Mouse (Mus musculus): ENCODE results near the gene Tbx4.

Tbx4 gene

GRCm38 (mm10) chr11:85885665-85886428, at the start of gene Tbx4:
Tbx4 (plus strand) TSS chr11:85886422.
- peak; percentile 10 for DNase-seq (ENCODE audit: low read depth, low spot score)

DNA sequence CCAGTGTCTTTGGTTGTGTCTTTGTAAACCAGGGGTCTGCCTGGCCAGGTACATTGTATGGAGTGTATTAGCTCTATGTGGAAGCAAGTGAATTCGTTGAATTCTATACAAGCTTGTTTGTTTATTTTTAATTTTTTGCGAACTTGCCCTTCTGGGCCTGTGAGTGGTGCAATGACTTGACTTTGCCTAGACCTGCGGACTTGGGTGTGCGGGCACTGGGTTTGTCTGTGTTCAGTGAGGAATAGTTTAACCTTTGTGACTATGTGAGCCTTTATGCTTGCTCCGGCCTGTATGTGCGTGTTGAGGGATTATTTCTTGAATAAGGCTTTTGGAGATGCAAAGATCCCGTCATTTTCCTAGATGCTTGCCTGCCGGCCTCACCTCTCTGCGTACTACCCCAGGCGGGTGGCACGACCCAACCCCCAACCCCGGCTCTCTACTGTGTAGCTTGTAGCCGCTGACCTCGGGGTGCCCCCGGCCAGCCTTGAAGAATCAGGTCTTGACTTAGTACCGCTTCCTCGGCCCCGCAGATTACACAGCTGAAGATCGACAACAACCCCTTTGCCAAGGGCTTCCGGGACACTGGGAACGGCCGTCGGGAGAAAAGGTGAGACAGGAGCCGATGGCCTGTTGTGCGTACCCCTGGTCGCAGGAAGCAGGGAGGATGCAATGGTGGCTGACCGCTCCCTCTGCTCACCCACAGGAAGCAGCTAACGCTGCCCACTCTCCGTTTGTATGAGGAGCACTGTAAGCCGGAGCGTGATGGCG, 49.5 kb upstream of the Tbx4 start:
- DNase-seq (ENCODE audit: low read depth, low spot score), result no peak

- DNase-seq (ENCODE audit: low read depth, low spot score), result no peak
These were observed 49.0 kb upstream of the Tbx4 start for GRCm38 (mm10) chr11:85837291-85837647.

GRCm38 (mm10) chr11:85837648-85838423, 48.4 kb upstream of the Tbx4 start:
- DNase-seq (ENCODE audit: low read depth, low spot score), result peak; percentile 35

GRCm38 (mm10) chr11:85838424-85839257, 47.6 kb upstream of the Tbx4 start:
- peak; percentile 45 for DNase-seq (ENCODE audit: low read depth, low spot score)

DNA sequence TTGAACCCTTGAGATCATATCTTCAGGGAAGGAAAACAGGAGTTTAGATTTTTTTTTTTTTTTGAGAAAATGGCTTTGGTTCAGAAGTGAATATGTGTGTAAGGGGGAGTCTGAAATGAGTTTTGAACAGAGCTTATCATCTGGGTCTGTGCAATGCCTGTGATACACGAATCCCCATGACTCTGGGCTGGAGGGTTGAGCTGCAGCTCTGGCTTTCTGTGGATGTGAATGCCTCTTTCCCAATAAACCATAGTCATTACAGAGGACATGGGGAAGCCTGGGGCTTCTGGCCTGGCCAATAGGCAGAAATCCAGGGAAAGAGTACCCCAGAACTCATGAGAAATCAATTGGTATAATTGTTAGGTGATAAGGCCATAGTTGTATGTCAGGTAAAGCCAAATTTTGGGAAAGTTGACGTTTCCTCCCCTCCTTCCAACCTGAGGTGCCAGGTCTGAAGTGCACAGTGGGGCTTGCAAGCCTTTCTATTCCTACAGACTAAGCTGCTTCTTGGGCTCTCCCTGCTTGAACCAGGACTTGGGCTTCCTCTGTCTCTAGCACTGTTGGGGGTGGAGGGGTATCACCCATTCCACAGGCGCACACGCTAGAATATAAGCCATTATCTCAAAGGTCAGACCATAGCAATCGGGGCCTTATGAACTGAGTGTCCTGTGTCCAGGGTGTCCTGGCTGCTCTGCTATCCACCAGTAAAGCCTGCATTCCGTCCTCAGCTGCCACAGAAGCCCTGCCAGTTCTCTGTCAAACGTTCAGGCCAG, 46.8 kb upstream of the Tbx4 start:
- DNase-seq (ENCODE audit: low read depth, low spot score), result no peak

- no peak for DNase-seq (ENCODE audit: low read depth, low spot score)
These were observed 46.0 kb upstream of the Tbx4 start for GRCm38 (mm10) chr11:85840031-85840802.

DNA sequence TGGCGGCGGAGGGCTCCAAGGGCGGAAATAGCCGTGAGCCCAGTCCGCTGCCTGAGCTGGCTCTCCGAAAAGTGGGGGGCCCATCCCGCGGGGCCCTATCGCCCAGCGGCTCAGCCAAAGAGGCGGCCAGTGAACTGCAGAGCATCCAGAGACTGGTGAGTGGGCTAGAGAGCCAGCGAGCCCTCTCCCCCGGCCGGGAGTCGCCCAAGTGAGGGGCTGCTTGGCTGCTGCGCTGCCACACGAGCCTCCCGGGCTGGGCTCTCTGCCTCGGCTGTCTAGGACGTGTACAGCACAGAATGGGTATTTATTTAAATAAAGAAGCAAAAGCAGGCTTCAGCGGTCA, 45.4 kb upstream of the Tbx4 start:
- no peak for DNase-seq (ENCODE audit: low read depth, low spot score)

DNA sequence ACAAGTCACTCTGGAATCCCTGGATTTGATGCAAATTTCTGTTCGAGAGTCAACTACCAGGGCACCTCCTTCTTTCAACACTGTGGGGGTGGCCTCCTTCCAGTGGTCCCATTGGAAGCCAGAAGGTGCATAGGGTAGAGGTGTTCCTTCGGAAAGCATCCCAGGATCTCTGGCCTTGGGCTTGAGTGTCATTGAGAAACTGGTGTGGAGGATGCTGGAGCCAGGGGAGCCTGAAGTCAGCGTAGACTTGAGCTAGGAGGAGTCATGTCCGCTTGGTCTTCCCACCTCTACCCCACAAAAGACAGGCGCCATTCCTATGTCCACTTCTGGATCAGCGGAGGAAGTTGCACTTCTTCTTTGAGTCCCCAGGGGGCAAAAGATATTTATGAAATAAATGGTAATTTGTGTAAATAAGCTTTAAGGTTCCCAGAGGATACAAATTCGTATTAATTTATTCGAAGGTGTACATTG, 45.0 kb upstream of the Tbx4 start:
- DNase-seq (ENCODE audit: low read depth, low spot score), result peak; percentile 66

DNA sequence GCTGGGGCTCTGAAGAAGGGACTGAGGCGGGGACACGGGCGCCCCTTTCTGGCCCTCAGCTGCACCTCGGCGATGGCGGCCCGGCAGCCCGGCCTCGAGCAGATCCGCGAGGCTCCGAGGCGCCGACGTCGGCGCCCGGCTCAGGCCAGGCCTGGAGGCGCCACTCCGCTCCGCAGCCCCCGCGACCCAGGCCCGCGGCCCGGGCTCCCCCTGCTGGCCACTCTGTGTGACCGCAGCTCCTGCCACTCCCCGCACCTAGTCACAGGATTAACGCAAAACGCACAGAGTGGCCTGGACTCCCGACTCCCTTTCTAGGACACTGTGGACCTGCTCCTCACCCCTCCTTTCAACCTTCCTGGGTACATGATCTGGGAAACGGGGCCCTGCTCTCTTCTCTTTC, 44.2 kb upstream of the Tbx4 start:
- DNase-seq (ENCODE audit: low read depth, low spot score), result peak; percentile 79

DNA sequence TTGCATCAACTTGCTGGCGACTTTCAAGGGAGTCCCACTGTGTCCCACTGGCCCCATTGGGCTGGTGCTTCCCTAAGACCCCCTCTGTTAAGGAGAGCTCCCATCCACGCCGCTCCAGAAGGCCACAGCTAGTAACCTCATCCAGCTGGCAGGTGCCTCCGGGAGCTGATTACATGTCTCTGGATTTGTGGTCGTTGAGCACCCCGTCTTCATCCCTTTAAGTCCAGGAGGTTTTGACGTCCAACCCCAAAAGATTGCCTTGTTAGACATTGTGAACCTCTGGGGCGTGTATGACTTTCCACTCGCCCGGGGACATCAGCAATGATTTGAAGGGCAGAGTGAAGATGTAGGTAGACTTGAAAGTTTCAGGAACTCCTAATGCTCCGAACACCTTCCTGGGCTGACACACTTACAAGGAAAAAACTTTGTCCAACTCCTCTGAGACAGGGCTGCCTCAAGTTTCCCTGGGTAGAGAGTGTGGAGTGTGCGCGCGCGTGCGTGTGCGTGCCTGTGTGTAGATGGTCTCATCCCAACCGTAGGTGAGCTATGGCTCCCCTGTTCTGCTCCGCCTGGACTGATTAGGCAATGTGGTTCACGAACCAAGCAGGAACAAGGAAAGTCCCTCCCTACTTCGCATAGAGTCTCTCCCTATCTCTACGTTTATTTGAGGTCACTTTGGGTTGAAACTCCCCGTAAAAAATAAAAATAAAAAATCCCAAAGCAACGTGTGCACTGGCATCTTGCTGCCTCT, 43.5 kb upstream of the Tbx4 start:
- DNase-seq (ENCODE audit: low read depth, low spot score), result no peak

DNA sequence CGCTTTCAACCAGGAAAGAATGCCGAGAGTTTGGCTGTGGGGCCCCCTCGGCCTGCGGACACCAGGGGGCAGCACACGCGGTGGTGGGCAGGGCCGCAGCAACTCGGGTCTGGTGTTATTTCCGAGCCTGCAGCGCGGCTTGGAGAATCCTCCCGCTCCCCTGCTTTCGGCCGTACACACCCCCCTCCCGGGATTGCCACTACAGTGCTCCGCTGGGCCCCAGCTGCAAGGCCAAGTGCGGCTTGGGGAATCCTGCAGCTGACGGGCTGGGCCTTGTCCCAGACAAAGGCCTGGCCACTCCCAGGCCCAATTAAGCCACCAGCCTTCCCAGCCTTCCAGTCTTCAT, 42.9 kb upstream of the Tbx4 start:
- peak; percentile 85 for DNase-seq (ENCODE audit: low read depth, low spot score)

GRCm38 (mm10) chr11:85844144-85844965, 41.9 kb upstream of the Tbx4 start:
- peak; percentile 85 for DNase-seq (ENCODE audit: low read depth, low spot score)

DNA sequence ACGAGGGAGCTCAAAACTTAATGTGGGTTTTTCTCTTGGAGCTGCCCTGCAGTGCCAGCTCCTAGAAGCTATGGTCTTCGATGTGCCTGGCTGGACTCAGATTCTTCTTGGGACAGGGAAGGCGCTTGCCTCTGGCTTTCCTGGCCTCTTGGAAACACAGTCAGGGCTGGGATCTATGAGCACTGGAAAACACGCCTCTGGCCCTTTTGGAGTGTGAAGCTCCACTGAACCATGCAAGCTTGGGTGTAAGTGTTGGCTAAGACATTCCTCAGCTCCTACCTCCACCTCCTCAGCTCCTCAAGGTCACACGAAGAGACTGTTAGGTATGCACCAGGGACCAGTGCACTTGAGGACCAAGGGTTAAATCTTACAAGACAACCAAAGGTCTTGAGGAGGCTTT, 41.3 kb upstream of the Tbx4 start:
- no peak for DNase-seq (ENCODE audit: low read depth, low spot score)

GRCm38 (mm10) chr11:85845921-85846320, 40.3 kb upstream of the Tbx4 start:
- DNase-seq (ENCODE audit: low read depth, low spot score), result no peak

DNA sequence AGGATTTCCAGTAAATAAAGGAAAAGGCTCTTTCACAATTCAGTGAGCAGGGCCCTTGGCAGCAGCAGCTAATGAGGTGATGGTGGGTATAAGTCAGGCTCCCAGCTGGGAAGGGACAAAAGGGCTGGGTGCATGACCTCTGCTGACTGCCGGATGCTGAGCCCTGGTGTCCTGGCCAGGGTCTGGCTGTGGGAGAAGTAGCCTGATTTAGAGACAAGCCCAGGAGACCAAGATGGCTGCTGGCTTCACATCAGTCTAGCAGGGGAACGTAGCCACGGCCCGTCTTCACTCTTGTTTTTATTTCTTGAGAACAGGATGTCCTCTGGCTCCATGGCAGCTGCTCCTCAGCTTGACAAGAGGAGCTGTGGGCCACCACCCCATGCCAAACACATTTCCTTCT, 39.7 kb upstream of the Tbx4 start:
- no peak for DNase-seq (ENCODE audit: low read depth, low spot score)

DNA sequence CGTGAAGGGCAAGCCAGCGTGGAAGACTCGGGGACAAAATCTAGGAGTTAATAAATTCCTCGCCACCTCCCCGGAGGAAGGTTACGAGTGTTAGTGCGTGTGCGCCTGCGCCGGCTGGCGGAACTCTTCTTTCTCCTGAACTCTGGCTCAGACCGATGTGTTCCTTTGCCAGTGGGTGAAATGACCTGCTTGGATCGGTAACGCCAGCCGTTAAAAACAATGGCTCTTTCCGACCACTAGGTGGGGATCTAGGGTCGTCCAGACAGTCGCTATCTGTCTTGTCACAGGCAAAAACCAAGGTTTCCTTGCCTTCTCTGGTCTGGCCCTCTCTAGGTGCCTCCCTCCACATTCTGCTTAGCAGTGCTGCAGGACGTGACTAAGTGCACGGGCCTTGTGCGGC, 37.2 kb upstream of the Tbx4 start:
- DNase-seq (ENCODE audit: low read depth, low spot score), result peak; percentile 93

DNA sequence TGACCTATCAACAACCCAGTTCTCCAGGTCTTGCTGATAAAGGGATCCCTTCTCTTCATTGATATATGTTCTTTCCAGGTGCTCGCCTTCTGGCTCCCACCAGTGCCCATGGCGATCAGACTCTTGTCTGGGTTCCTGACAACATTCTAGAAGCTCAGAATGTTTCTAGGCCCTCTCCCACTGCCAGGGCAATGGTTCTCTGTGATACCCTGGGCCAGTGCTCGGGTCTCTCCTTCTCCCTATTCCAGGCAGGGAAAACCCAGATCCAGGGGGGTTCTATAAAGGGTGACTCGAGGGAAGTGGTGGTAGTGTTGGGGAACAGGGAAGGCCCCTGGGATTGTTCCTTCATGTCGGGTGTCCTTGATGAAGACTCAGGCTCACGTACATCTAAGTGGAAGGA, 36.0 kb upstream of the Tbx4 start, which contains the start of gene Gm11444:
Gm11444 (minus strand) TSS at position 101 of the 400 bp plus-strand sequence.
- no peak for DNase-seq (ENCODE audit: low read depth, low spot score)
